Mouse (Mus musculus) hindbrain, embryonic 11.5 days (tissue): ENCODE data around the gene Hsd11b1. TPM values are rescaled to one million over a fixed set of nuclear protein-coding genes. Genes with fewer than 3 reads are reported as not detected.

Source experiments
- ATAC-seq: fragments of 200-750 bp; cut with Nextera tagmentation; 2 replicates; pipeline ENCODE4 v1.8.0; 2017; ENCODE audit warnings: mild to moderate bottlenecking, moderate TSS enrichment, moderate library complexity; ENCODE audit not compliant: low FRiP score
- DNase-seq: peaks from one replicate; pipeline ENCODE4 v3.0.0-alpha.2; 2015; ENCODE audit warnings: low spot score
- H3K27ac ChIP-seq: fragments of 300-500 bp; sonication (generic); 2 replicates; pipeline ENCODE4 v1.5.1; 2014; ENCODE audit warnings: mild to moderate bottlenecking, low read depth, low read length
- H3K27me3 ChIP-seq: fragments of 300-500 bp; sonication (generic); 2 replicates; pipeline ENCODE4 v1.6.1; 2014; ENCODE audit warnings: mild to moderate bottlenecking, low read length, moderate library complexity, mixed read lengths; ENCODE audit not compliant: control insufficient read depth, insufficient read depth
- H3K36me3 ChIP-seq: fragments of 300-500 bp; sonication (generic); 2 replicates; pipeline ENCODE4 v1.6.1; 2014; ENCODE audit warnings: mild to moderate bottlenecking, low read length, moderate library complexity, mixed read lengths; ENCODE audit not compliant: control insufficient read depth, insufficient read depth
- H3K4me1 ChIP-seq: fragments of 300-500 bp; sonication (generic); replicated peaks from 2 replicates; pipeline ENCODE4 v1.6.1; 2014; ENCODE audit warnings: low read length, mixed read lengths; ENCODE audit not compliant: control insufficient read depth, insufficient read depth
- H3K4me2 ChIP-seq: fragments of 300-500 bp; sonication (generic); replicated peaks from 2 replicates; pipeline ENCODE4 v1.6.1; 2014; ENCODE audit warnings: mild to moderate bottlenecking, low read depth, low read length
- H3K4me3 ChIP-seq: fragments of 300-500 bp; sonication (generic); 2 replicates; pipeline ENCODE4 v1.5.1; 2014; ENCODE audit warnings: low read depth, low read length
- H3K9ac ChIP-seq: fragments of 300-500 bp; sonication (generic); 2 replicates; pipeline ENCODE4 v1.6.1; 2014; ENCODE audit warnings: low read depth, low read length
- H3K9me3 ChIP-seq: fragments of 300-500 bp; sonication (generic); 2 replicates; pipeline ENCODE4 v1.6.1; 2016; ENCODE audit warnings: low read length; ENCODE audit not compliant: control insufficient read depth
- WGBS: fragments of 180-500 bp; shearing (Covaris S2); extraction: QIAGEN DNeasy Blood & Tissue Kit; methylation state at CpG from one replicate; pipeline ENCODE4 v1.1.7; 2014; 5-methylcytosine and 5-hydroxymethylcytosine counted together
- polyA plus RNA-seq: library from polyadenylated mRNA; unstranded; fragments of >200 nt; fragmentation: Nextera tagmentation; extraction: Ambion mirVana; gene quantifications from 2 replicates; pipeline ENCODE4 v1.2.1, GENCODE M21; 2014

The Hsd11b1 gene
- 0.54 TPM in 1 of 2 replicates, not detected in the other for polyA plus RNA-seq

- H3K9me3 ChIP-seq: no peaks in the 10 kb centered on the region
- no peaks in the 10 kb centered on the region for H3K27me3 ChIP-seq
- WGBS: 77% methylated on average over 5 of the region's 5 CpGs
- H3K4me3 ChIP-seq: no peak within 1 kb of the TSS
- H3K4me2 ChIP-seq: no peak within 1 kb of the TSS
- ATAC-seq: no peak
- no peaks in the 10 kb centered on the region for H3K36me3 ChIP-seq
- no peak within 1 kb of the TSS for H3K27ac ChIP-seq
- no peak for DNase-seq
- H3K4me1 ChIP-seq: no peaks in the 10 kb centered on the region
- no peak within 1 kb of the TSS for H3K9ac ChIP-seq
Measured at GRCm38 (mm10) chr1:193263955-193264598, at the start of gene Hsd11b1. Gene Hsd11b1, minus strand, starts transcription at chr1:193264075.

DNA sequence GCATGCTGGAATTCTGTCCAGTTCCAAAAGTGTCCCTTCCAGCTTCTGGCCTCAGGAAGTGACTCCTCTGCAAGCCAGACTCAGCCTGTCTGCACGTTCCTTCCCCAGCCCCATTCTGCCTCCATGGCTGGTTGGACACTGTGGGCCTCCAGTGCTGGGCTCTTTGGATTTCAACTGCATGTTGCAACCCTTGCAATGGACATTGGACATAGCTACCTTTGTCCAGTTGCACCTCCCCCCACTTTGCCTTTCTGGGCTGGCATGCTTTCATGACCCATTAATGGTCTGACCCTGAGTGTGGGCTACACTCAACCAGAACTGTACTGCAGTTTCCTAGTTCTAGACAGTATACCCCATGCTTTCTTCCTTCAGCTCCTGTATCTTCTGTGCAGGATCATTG, 47.7 kb upstream of the Hsd11b1 start:
- no peak overlapping the region for H3K27ac ChIP-seq
- H3K36me3 ChIP-seq: no peaks in the 10 kb centered on the region
- no peak for DNase-seq
- WGBS: 71% methylated on average over 1 of the region's 1 CpGs
- no peak overlapping the region for H3K4me2 ChIP-seq
- H3K27me3 ChIP-seq: no peaks in the 10 kb centered on the region
- no peaks in the 10 kb centered on the region for H3K9me3 ChIP-seq
- no peak overlapping the region for H3K4me3 ChIP-seq
- no peak for ATAC-seq
- H3K4me1 ChIP-seq: no peaks in the 10 kb centered on the region
- H3K9ac ChIP-seq: no peak overlapping the region

DNA sequence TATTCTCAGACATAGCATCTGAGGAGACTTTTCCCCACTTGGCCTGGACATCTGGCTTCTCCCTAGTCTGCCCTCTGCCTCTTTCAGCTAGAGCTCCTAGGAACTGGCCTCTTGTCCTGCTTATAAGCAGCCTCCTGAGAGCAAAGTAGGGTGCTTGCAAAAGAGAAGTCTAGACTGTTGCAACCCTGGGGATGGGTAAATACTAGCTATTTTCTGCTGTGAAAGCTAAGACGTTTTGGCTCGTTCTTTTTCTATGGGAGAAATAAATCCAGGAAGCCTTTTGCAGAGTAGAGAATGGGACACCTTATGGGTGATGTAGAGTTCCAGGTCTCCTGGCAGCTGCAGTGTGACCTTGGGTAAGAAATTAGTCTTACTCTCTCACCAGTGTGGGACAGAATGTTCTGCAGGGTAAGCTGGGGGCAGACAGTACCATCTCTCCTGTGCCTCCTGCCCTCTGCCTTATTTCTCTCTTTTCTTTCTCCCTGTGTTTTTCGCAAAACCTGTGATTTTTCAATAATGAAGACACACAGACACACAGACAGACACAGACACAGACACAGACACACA, 46.7 kb upstream of the Hsd11b1 start:
- 85% methylated on average over 3 of the region's 3 CpGs for WGBS
- no peak overlapping the region for H3K27ac ChIP-seq
- ATAC-seq (no peak), DNase-seq (no peak)
- H3K9ac ChIP-seq: no peak overlapping the region
- no peak overlapping the region for H3K4me3 ChIP-seq
- H3K4me2 ChIP-seq: no peak overlapping the region
- no peaks in the 10 kb centered on the region for H3K27me3 ChIP-seq
- H3K9me3 ChIP-seq: no peaks in the 10 kb centered on the region
- H3K4me1 ChIP-seq: no peaks in the 10 kb centered on the region
- no peaks in the 10 kb centered on the region for H3K36me3 ChIP-seq

GRCm38 (mm10) chr1:193309785-193310518, 46.1 kb upstream of the Hsd11b1 start:
- Histone ChIP-seq H3K4me3 (no peak overlapping the region), H3K36me3 (no peaks in the 10 kb centered on the region), H3K4me2 (no peak overlapping the region), H3K9me3 (no peaks in the 10 kb centered on the region), H3K9ac (no peak overlapping the region), H3K27ac (no peak overlapping the region), H3K27me3 (no peaks in the 10 kb centered on the region), H3K4me1 (no peaks in the 10 kb centered on the region)
- ATAC-seq (no peak), DNase-seq (no peak)
- WGBS: 81% methylated on average over 1 of the region's 1 CpGs

GRCm38 (mm10) chr1:193306832-193307231, 43.0 kb upstream of the Hsd11b1 start:
- Histone ChIP-seq H3K4me3 (no peak overlapping the region), H3K9me3 (no peaks in the 10 kb centered on the region), H3K9ac (no peak overlapping the region), H3K4me2 (no peak overlapping the region), H3K27me3 (no peaks in the 10 kb centered on the region), H3K4me1 (no peaks in the 10 kb centered on the region), H3K27ac (no peak overlapping the region), H3K36me3 (no peaks in the 10 kb centered on the region)
- DNase-seq (no peak), ATAC-seq (no peak)
- WGBS: 90% methylated on average over 2 of the region's 2 CpGs

DNA sequence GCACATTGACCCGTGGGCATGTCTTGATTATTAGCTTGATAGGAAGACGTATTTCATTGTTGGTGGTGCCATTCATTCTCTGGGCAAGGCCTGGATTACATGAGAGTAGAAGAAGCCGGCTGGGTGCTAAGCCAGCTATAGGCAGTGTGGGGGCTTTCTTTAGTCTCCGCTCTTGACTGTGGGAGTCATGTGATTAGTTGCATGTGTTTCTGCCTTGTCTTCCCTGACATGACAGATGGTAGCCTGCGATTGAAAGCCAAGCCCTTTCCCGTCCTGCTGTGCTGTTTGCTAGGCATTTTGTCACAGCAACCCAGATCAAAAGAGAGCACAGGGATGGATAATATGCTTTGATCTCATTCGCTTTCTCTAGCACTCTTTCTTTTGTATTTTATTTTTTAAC, 41.5 kb upstream of the Hsd11b1 start:
- H3K9ac ChIP-seq: no peak overlapping the region
- H3K4me1 ChIP-seq: no peaks in the 10 kb centered on the region
- no peaks in the 10 kb centered on the region for H3K9me3 ChIP-seq
- 19% methylated on average over 7 of the region's 7 CpGs for WGBS
- no peak overlapping the region for H3K27ac ChIP-seq
- H3K4me3 ChIP-seq: no peak overlapping the region
- DNase-seq (peak; percentile 49), ATAC-seq (peak; percentile 87)
- H3K36me3 ChIP-seq: no peaks in the 10 kb centered on the region
- H3K4me2 ChIP-seq: no peak overlapping the region
- H3K27me3 ChIP-seq: no peaks in the 10 kb centered on the region

- H3K27me3 ChIP-seq: no peaks in the 10 kb centered on the region
- H3K27ac ChIP-seq: no peak overlapping the region
- H3K36me3 ChIP-seq: no peaks in the 10 kb centered on the region
- 73% methylated on average over 2 of the region's 2 CpGs for WGBS
- H3K4me3 ChIP-seq: no peak overlapping the region
- no peak overlapping the region for H3K9ac ChIP-seq
- no peak for DNase-seq
- H3K4me1 ChIP-seq: no peaks in the 10 kb centered on the region
- H3K4me2 ChIP-seq: no peak overlapping the region
- H3K9me3 ChIP-seq: no peaks in the 10 kb centered on the region
- ATAC-seq: no peak
Measured at GRCm38 (mm10) chr1:193303096-193303495, 39.2 kb upstream of the Hsd11b1 start.

GRCm38 (mm10) chr1:193302093-193302405, 38.2 kb upstream of the Hsd11b1 start:
- H3K27me3 ChIP-seq: no peaks in the 10 kb centered on the region
- H3K27ac ChIP-seq: no peak overlapping the region
- no peak overlapping the region for H3K9ac ChIP-seq
- DNase-seq (no peak), ATAC-seq (no peak)
- H3K9me3 ChIP-seq: no peaks in the 10 kb centered on the region
- H3K4me1 ChIP-seq: no peaks in the 10 kb centered on the region
- no peak overlapping the region for H3K4me2 ChIP-seq
- WGBS: 70% methylated on average over 8 of the region's 8 CpGs
- no peaks in the 10 kb centered on the region for H3K36me3 ChIP-seq
- no peak overlapping the region for H3K4me3 ChIP-seq
